ENCODE assay signal across 20 mouse cellular contexts in the genomic region with DNA sequence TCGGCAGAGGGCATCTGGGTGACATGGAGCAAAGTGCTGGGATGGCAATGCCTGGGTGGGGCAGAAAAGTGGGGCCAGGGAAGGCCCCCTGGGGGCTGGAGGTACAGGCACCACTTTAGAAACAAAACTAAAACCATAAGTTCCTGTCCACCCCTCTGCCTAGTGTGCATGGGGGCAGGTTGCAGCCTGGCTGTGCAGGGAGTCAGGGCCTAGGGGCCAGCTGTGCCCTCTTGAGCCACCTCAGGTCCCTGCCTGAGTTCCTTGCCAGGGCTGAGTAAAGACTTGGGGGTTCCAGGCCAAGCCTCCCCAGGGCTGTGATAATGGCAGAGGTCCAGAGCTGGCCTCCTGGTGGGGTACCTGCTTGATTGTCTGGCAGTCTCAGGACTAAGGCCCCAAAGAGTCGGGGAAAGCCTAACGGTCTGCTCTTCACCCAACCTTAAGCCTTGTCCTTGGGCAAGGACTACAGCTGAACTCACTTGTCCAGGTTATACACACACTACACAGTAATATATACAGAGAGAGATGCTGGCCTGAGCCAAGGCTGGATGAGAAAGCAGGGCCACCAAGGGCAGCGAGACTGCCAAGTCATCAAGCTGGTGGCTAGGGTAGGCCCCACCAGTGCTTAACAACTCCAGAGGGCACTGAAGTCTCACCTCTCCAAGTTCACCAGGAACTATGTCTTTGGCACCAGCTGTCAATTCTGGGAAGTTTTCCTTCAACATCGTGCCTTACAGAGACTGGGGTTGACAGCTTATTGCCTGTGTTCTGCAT. TPM values are rescaled to one million over a fixed set of nuclear protein-coding genes. Genes with fewer than 3 reads are reported as not detected.
DNase-seq lines count a peak whose midpoint lies in the region; ATAC-seq and TF ChIP-seq lines count a peak whose summit lies in the region.
"Had no signal": no experiment of that assay in that cellular context is flagged by ENCODE, and none has a peak within 500 bp of the region (broad histone marks: within the 10 kb centered on the region; RNA-seq: fewer than 3 reads in every experiment).

No protein-coding gene starts in this region.

- no peak overlapping the region for H3K9ac ChIP-seq in embryonic facial prominence, embryonic 14.5 days (ENCODE audit: low read depth, low read length)
- H3K9ac ChIP-seq: embryonic facial prominence, embryonic 12.5 days; intestine, embryonic 15.5 days had no signal

- H3K4me2 ChIP-seq in embryonic facial prominence, embryonic 14.5 days (ENCODE audit: low read depth, low read length) = no peak overlapping the region
- H3K4me2 ChIP-seq: embryonic facial prominence, embryonic 12.5 days; intestine, embryonic 15.5 days had no signal

- H3K4me3 ChIP-seq in embryonic facial prominence, embryonic 14.5 days (ENCODE audit: low read depth, low read length) = no peak overlapping the region
- no peak overlapping the region for H3K4me3 ChIP-seq in embryonic facial prominence, embryonic 10.5 days
- H3K4me3 ChIP-seq in layer of hippocampus, adult 2 months = no peak overlapping the region
- H3K4me3 ChIP-seq: embryonic facial prominence, embryonic 12.5 days; intestine, embryonic 15.5 days; megakaryocyte, embryonic 14.5 days had no signal

- peaks cover 49% of the 10 kb centered on the region for H3K36me3 ChIP-seq in embryonic facial prominence, embryonic 14.5 days (ENCODE audit: control insufficient read depth, insufficient read depth, low read length)
- peaks cover 52% of the 10 kb centered on the region for H3K36me3 ChIP-seq in embryonic facial prominence, embryonic 10.5 days (replicated peaks)

- H3K27me3 ChIP-seq in embryonic facial prominence, embryonic 14.5 days (replicated peaks; ENCODE audit: control insufficient read depth, insufficient read depth, low read length) = no peaks in the 10 kb centered on the region
- H3K27me3 ChIP-seq in embryonic facial prominence, embryonic 10.5 days (replicated peaks; ENCODE audit: low read depth, poor library complexity, severe bottlenecking) = 0 out of 2 replicates have a peak, but pooled peaks cover 8% of the 10 kb centered on the region
- H3K27me3 ChIP-seq: intestine, embryonic 15.5 days had no signal

- 0 out of 2 replicates have a peak, but pooled peaks have one; percentile 39 for ATAC-seq in embryonic facial prominence, embryonic 14.5 days (ENCODE audit: low read depth)
- ATAC-seq in granulocyte monocyte progenitor cell, adult 5-6 weeks (replicated peaks; ENCODE audit: poor library complexity, severe bottlenecking) = no peak
- ATAC-seq: intestine, embryonic 15.5 days; lung, postnatal 0 days had no signal

- WGBS in embryonic facial prominence, embryonic 14.5 days = 79% methylated on average over 5 of the region's 5 CpGs
- 79% methylated on average over 5 of the region's 5 CpGs for WGBS in embryonic facial prominence, embryonic 10.5 days

- H3K27ac ChIP-seq in embryonic facial prominence, embryonic 14.5 days (replicated peaks; ENCODE audit: low read depth, low read length) = no peak overlapping the region
- H3K27ac ChIP-seq in embryonic facial prominence, embryonic 10.5 days (replicated peaks) = no peak overlapping the region
- peak overlapping the region; percentile 64 for H3K27ac ChIP-seq in layer of hippocampus, adult 2 months
- H3K27ac ChIP-seq: embryonic facial prominence, embryonic 12.5 days; intestine, embryonic 15.5 days had no signal

- no peaks in the 10 kb centered on the region for H3K4me1 ChIP-seq in embryonic facial prominence, embryonic 14.5 days (ENCODE audit: control insufficient read depth, insufficient read depth, low read length)
- H3K4me1 ChIP-seq in embryonic facial prominence, embryonic 10.5 days = no peaks in the 10 kb centered on the region
- H3K4me1 ChIP-seq: embryonic facial prominence, embryonic 12.5 days; intestine, embryonic 15.5 days had no signal

- DNase-seq in embryonic facial prominence, embryonic 14.5 days (ENCODE audit: low spot score) = no peak
- DNase-seq in embryonic facial prominence, embryonic 10.5 days (ENCODE audit: low spot score) = no peak
- DNase-seq in layer of hippocampus, adult 2 months (ENCODE audit: low spot score in 2 of 2) = no peak
- no peak for DNase-seq in layer of hippocampus, postnatal 14 days (ENCODE audit: low spot score in 2 of 2)
- peak; percentile 10 for DNase-seq in 416B (ENCODE audit: low read depth)
- peak; percentile 51 to 66 for DNase-seq in adrenal gland, postnatal 36 days
- DNase-seq: B cell, adult 2 months; spleen, adult 18-20 months; thymus, postnatal 25 days had no signal

- H3K9me3 ChIP-seq in embryonic facial prominence, embryonic 14.5 days (ENCODE audit: control insufficient read depth, low read length) = no peaks in the 10 kb centered on the region
- no peaks in the 10 kb centered on the region for H3K9me3 ChIP-seq in embryonic facial prominence, embryonic 10.5 days
- H3K9me3 ChIP-seq: embryonic facial prominence, embryonic 12.5 days; intestine, embryonic 15.5 days; megakaryocyte, embryonic 14.5 days had no signal

- 0 out of 2 replicates have a peak, but pooled peaks have one; percentile 7 for TF ChIP-seq CTCF in layer of hippocampus, adult 2 months (conservative IDR thresholded peaks at IDR 0.05)

RNA-seq across cellular contexts. Expression of gene Pradc1, which starts 18.1 kb away (rescaled TPM):
- polyA plus RNA-seq in embryonic facial prominence, embryonic 14.5 days (2014; fragmentation: Nextera tagmentation; extraction: Ambion mirVana) = 28.0 and 29.9 TPM in 2 replicates
- polyA plus RNA-seq in embryonic facial prominence, embryonic 10.5 days (2016; fragmentation: Nextera tagmentation; extraction: Ambion mirVana) = 29.1 and 30.4 TPM in 2 replicates
- 10 to 100 TPM; 13.1 to 18.2 TPM for total RNA-seq in layer of hippocampus, adult 2 months (2021)
- 10 to 100 TPM; 13.7 to 18.1 TPM for total RNA-seq in layer of hippocampus, postnatal 14 days (2021)
- 10 to 100 TPM; 11.5 to 14.4 TPM for total RNA-seq in adrenal gland, postnatal 36 days (2021)
- 26.8 and 31.7 TPM in 2 replicates for total RNA-seq in granulocyte monocyte progenitor cell, adult 5-6 weeks (2014; fragmentation: Nextera tagmentation)
- 10.2 and 16.8 TPM in 2 replicates for total RNA-seq in granulocyte monocyte progenitor cell, adult 5-6 weeks (2017)

RNA-seq across cellular contexts. Expression of gene Cct7, which starts 18.5 kb away (rescaled TPM):
- 448 and 463 TPM in 2 replicates for polyA plus RNA-seq in embryonic facial prominence, embryonic 14.5 days (2014; fragmentation: Nextera tagmentation; extraction: Ambion mirVana)
- polyA plus RNA-seq in embryonic facial prominence, embryonic 10.5 days (2016; fragmentation: Nextera tagmentation; extraction: Ambion mirVana) = 784 and 818 TPM in 2 replicates
- 100 to 1,000 TPM; 212 to 216 TPM for total RNA-seq in layer of hippocampus, adult 2 months (2021)
- 100 to 1,000 TPM; 204 to 218 TPM for total RNA-seq in layer of hippocampus, postnatal 14 days (2021)
- 100 to 1,000 TPM; 267 to 301 TPM for total RNA-seq in adrenal gland, postnatal 36 days (2021)
- 218 and 263 TPM in 2 replicates for total RNA-seq in granulocyte monocyte progenitor cell, adult 5-6 weeks (2014; fragmentation: Nextera tagmentation)
- total RNA-seq in granulocyte monocyte progenitor cell, adult 5-6 weeks (2017) = 327 and 340 TPM in 2 replicates

RNA-seq across cellular contexts. Expression of gene Fbxo41, which starts 32.9 kb away (rescaled TPM):
- polyA plus RNA-seq in embryonic facial prominence, embryonic 14.5 days (2014; fragmentation: Nextera tagmentation; extraction: Ambion mirVana) = 0.46 and 0.49 TPM in 2 replicates
- 0.30 and 0.46 TPM in 2 replicates for polyA plus RNA-seq in embryonic facial prominence, embryonic 10.5 days (2016; fragmentation: Nextera tagmentation; extraction: Ambion mirVana)
- total RNA-seq in layer of hippocampus, adult 2 months (2021) = 10 to 100 TPM; 84.7 to 90.8 TPM
- 10 to 100 TPM; 89.7 to 94.5 TPM for total RNA-seq in layer of hippocampus, postnatal 14 days (2021)
- total RNA-seq in adrenal gland, postnatal 36 days (2021) = under 1 TPM; 0.40 to 0.53 TPM
- not detected in 2 replicates for total RNA-seq in granulocyte monocyte progenitor cell, adult 5-6 weeks (2014; fragmentation: Nextera tagmentation)
- not detected in 2 replicates for total RNA-seq in granulocyte monocyte progenitor cell, adult 5-6 weeks (2017)
- total RNA-seq: hematopoietic stem cell, adult 5-6 weeks had no signal
- polyA plus RNA-seq: heart, embryonic 14.5 days; lung, postnatal 0 days had no signal

RNA-seq across cellular contexts. Expression of gene Smyd5, which starts 38.1 kb away (rescaled TPM):
- polyA plus RNA-seq in embryonic facial prominence, embryonic 14.5 days (2014; fragmentation: Nextera tagmentation; extraction: Ambion mirVana) = 38.1 and 43.4 TPM in 2 replicates
- polyA plus RNA-seq in embryonic facial prominence, embryonic 10.5 days (2016; fragmentation: Nextera tagmentation; extraction: Ambion mirVana) = 87.6 and 91.0 TPM in 2 replicates
- 10 to 100 TPM; 45.4 to 46.0 TPM for total RNA-seq in layer of hippocampus, adult 2 months (2021)
- total RNA-seq in layer of hippocampus, postnatal 14 days (2021) = 10 to 100 TPM; 32.8 to 35.4 TPM
- total RNA-seq in adrenal gland, postnatal 36 days (2021) = 10 to 100 TPM; 31.2 to 35.9 TPM
- 54.1 and 64.2 TPM in 2 replicates for total RNA-seq in granulocyte monocyte progenitor cell, adult 5-6 weeks (2014; fragmentation: Nextera tagmentation)
- total RNA-seq in granulocyte monocyte progenitor cell, adult 5-6 weeks (2017) = 50.5 and 56.3 TPM in 2 replicates

RNA-seq across cellular contexts. Expression of gene Egr4, which starts 43.5 kb away (rescaled TPM):
- not detected in 2 replicates for polyA plus RNA-seq in embryonic facial prominence, embryonic 14.5 days (2014; fragmentation: Nextera tagmentation; extraction: Ambion mirVana)
- not detected in 2 replicates for polyA plus RNA-seq in embryonic facial prominence, embryonic 10.5 days (2016; fragmentation: Nextera tagmentation; extraction: Ambion mirVana)
- total RNA-seq in layer of hippocampus, adult 2 months (2021) = 10 to 100 TPM; 20.5 to 27.6 TPM
- total RNA-seq in layer of hippocampus, postnatal 14 days (2021) = 10 to 100 TPM; 26.5 to 32.0 TPM
- not detected for total RNA-seq in adrenal gland, postnatal 36 days (2021)
- total RNA-seq in granulocyte monocyte progenitor cell, adult 5-6 weeks (2014; fragmentation: Nextera tagmentation) = not detected in 2 replicates
- total RNA-seq in granulocyte monocyte progenitor cell, adult 5-6 weeks (2017) = not detected in 2 replicates
- total RNA-seq: adrenal gland, adult 18-20 months had no signal
- polyA plus RNA-seq: embryonic facial prominence, embryonic 12.5 days; gonadal fat pad, adult 2 months; heart, embryonic 14.5 days; intestine, embryonic 15.5 days; large intestine, adult 2 months; lung, postnatal 0 days; stomach, embryonic 16.5 days had no signal

Comparison
In these comparisons a context has a peak if more than half of its experiments do, and no peak if none do; other contexts are left out.
1. DNase-seq: peak in 416B (single experiment) and adrenal gland, postnatal 36 days (2 of 2); none in embryonic facial prominence, embryonic 14.5 days (single experiment), embryonic facial prominence, embryonic 10.5 days (single experiment), layer of hippocampus, adult 2 months (0 of 2) and layer of hippocampus, postnatal 14 days (0 of 2).
2. RNA of gene Fbxo41, which starts 32.9 kb away (total RNA-seq): 89.7 to 94.5 TPM in layer of hippocampus, postnatal 14 days and 84.7 to 90.8 TPM in layer of hippocampus, adult 2 months; 0.40 to 0.53 TPM in adrenal gland, postnatal 36 days and not detected in granulocyte monocyte progenitor cell, adult 5-6 weeks; every median in the first group is over 10 times any median in the second.